Mouse (Mus musculus) monocyte, adult 2 months (primary cell): ENCODE measurements around the gene Atp2b2.

Experiments used
- DNase-seq, 2 experiments: peaks; one replicate each; pipeline ENCODE4 v3.0.0; 2022; ENCODE audit warnings: low spot score in 2 of 2, low read depth in 1 of 2

Gene Atp2b2

GRCm38 (mm10) chr6:114013801-114014200, 28.6 kb downstream of the Atp2b2 start:
- DNase-seq = no peak

- DNase-seq = no peak
These were observed 29.6 kb downstream of the Atp2b2 start for GRCm38 (mm10) chr6:114012834-114013233.

DNA sequence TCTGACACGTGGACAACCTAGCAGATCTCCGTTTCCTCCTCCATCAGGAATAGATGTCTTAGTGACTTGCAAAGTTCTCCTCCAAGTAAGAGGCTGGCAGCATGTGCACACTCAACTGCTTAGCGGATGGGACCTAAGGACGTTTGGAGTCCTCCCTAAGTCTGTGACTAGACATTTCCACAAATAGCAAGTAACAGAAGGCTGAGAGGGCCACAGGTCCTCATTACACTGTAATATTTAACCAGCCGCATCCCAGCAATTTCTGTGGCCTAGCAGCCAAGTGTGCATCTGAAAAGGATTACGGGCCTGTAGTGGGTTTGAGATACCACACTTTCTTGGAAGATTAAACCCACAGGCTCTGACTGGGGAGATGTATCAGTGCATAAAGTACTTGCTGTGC, 30.4 kb downstream of the Atp2b2 start:
- no peak for DNase-seq

DNA sequence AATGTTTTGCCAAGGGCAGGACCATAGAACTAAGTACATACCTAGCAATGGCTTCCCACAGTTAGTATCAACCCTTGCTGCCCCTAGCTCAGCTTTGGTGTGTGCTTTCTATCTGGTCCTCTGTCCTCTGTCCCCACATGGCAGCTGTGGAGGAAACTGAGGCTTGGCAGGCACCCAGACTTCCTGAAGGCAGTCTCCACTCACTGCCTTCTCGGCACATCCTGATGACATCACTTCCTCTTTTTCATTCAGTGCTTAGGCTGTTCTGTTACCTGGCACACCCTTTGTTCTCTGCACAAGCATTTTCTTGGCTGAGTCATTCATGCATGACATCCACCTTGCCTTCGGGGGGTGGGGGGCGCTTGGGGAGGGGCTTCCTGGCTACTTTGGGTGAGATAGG, 38.6 kb downstream of the Atp2b2 start:
- DNase-seq = no peak

DNA sequence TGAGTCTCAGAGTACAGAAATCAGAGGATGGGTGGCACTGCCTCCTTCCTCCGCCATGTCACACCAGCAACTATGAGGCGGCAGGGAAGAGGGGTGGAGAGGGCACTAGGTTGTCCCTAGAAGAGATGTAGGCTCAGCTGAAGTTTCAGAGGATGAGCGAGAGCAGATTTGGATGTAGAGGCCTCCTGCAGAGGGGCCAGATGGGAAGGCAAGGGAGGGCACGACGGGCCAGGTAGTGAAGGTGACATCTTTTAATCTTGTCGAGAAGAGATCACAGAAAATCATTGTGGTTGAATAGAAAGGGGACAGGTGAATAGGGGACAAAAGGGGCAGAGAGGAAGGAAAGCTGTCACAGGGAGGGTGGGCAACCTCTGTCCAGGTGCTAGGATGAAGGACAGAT, 41.5 kb downstream of the Atp2b2 start:
- no peak for DNase-seq

- no peak for DNase-seq
These were observed 42.1 kb downstream of the Atp2b2 start for GRCm38 (mm10) chr6:114000304-114000703.

DNA sequence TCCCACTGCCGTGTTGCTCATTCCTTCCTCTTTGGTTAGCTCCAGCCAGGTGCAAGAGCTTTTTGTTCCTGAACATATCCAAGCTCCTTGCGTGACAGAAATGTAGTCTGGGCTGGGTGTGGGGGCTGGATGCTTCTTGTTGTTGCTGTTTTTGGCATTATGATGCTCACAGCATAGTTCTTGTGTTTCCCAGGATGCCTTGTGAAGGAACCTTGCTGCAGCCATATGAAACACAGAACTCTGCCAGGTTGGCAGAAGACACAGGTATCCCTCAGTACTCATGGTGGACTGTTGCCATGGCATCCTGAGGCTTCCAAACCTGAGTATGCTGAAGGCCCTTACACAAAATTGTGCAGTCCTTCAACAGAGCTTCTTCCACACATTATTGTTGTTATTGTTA, 44.0 kb downstream of the Atp2b2 start:
- no peak for DNase-seq

- DNase-seq = no peak
These were observed 48.2 kb downstream of the Atp2b2 start for GRCm38 (mm10) chr6:113994176-113994575.

- DNase-seq = no peak
These were observed 50.3 kb downstream of the Atp2b2 start for GRCm38 (mm10) chr6:113992101-113992500.

GRCm38 (mm10) chr6:113991482-113991881, 50.9 kb downstream of the Atp2b2 start:
- DNase-seq = no peak

DNA sequence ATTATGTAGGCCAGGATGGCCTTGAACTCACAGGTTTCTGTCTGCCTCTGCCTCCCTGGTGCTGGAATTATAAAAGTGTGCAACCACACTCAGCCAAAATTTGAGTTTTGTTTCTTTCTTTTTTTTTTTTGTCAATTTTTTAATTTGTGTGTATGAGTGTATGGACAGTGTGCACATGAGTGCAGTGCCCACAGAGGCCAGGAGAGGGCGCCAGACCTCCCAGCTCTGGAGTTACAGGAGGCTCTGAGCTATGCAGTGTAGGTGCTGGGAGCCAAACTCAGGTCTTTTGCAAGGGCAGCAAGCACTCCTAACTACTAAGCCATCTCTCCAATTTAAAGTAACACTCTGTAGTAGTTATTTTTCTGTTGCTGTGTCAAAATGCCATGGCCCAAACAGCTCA, 52.4 kb downstream of the Atp2b2 start:
- no peak for DNase-seq

- no peak for DNase-seq
These were observed 53.9 kb downstream of the Atp2b2 start for GRCm38 (mm10) chr6:113988521-113988920.

GRCm38 (mm10) chr6:113986671-113987070, 55.7 kb downstream of the Atp2b2 start:
- no peak for DNase-seq

- DNase-seq = no peak
These were observed 63.7 kb downstream of the Atp2b2 start for GRCm38 (mm10) chr6:113978673-113979072.

- DNase-seq = no peak
These were observed 64.2 kb downstream of the Atp2b2 start for GRCm38 (mm10) chr6:113978091-113978650.

DNA sequence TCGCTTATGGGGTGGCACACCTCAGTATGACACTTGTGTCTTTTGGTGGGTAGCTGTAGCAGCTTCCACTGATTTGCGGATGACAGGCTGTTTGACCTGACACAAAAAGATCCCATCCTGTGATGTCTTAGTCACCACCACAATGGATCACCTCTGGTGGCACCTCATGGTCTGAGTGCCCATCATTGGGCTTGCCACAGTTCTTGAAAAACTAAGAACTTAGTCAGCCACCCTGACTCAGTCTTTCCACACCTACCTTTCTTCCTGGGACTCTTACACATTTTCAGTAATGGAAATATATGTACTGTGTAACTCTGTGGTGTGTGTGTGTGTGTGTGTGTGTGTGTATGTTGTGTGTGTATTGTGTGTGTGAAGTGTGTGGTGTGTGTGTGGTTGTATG, 71.5 kb downstream of the Atp2b2 start:
- DNase-seq = no peak

- DNase-seq = no peak
These were observed 71.9 kb downstream of the Atp2b2 start for GRCm38 (mm10) chr6:113970464-113970863.

GRCm38 (mm10) chr6:113969751-113970150, 72.7 kb downstream of the Atp2b2 start:
- DNase-seq = no peak

- DNase-seq = no peak
These were observed 79.6 kb downstream of the Atp2b2 start for GRCm38 (mm10) chr6:113962811-113963210.

- DNase-seq = no peak
These were observed 80.8 kb downstream of the Atp2b2 start for GRCm38 (mm10) chr6:113961658-113962057.

GRCm38 (mm10) chr6:113959336-113959735, 83.1 kb downstream of the Atp2b2 start:
- DNase-seq = no peak

GRCm38 (mm10) chr6:113958714-113959113, 83.7 kb downstream of the Atp2b2 start:
- no peak for DNase-seq

DNA sequence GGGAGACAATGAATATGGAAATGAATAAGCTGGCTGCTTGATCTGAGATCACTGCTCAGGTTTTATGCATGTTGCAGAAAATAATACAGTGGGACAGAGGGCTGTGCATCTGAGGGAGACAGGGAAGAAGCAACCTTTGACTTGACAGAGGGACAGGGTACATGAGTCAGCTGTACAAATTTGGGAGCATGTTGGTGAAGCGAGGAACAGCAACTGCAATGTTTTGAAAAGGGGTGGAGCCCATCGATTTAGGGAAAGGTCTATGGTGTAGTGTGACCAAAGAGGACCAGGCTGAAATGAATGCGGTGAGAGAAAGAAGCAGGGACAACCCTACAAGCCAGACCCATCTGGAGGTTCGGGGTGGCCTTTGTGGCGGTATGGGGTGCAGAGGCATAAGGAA, 84.4 kb downstream of the Atp2b2 start:
- no peak for DNase-seq
